Mouse (Mus musculus) heart, postnatal 0 days (tissue): ENCODE data around the gene Tcea3. TPM values are rescaled to one million over a fixed set of nuclear protein-coding genes. Genes with fewer than 3 reads are reported as not detected.
A peak's percentile ranks its signal among the peaks of the same experiment; 100 is the strongest.

Experiments
- ATAC-seq: fragments of 200-750 bp; cut with Nextera tagmentation; 2 replicates; pipeline ENCODE4 v1.8.0; 2017; ENCODE audit warnings: low read depth, moderate number of reproducible peaks, moderate library complexity; ENCODE audit not compliant: insufficient read depth
- DNase-seq: peaks from one replicate; pipeline ENCODE4 v3.0.0-alpha.2; 2016; ENCODE audit warnings: low spot score
- H3K27ac ChIP-seq: fragments of 300-500 bp; sonication (generic); 2 replicates; pipeline ENCODE4 v1.5.1; 2014; ENCODE audit warnings: low read depth, mild to moderate bottlenecking
- H3K27me3 ChIP-seq: fragments of 300-500 bp; sonication (generic); 2 replicates; pipeline ENCODE4 v1.6.1; 2014; ENCODE audit warnings: low read length, mixed read lengths; ENCODE audit not compliant: control insufficient read depth, insufficient read depth
- H3K36me3 ChIP-seq: fragments of 300-500 bp; sonication (generic); replicated peaks from 2 replicates; pipeline ENCODE4 v1.6.1; 2014; ENCODE audit warnings: low read length, mixed read lengths; ENCODE audit not compliant: control insufficient read depth, insufficient read depth
- H3K4me1 ChIP-seq: fragments of 300-500 bp; sonication (generic); 2 replicates; pipeline ENCODE4 v1.6.1; 2014; ENCODE audit warnings: antibody characterized with exemption; ENCODE audit not compliant: control insufficient read depth, insufficient read depth
- H3K4me2 ChIP-seq: fragments of 300-500 bp; sonication (generic); 2 replicates; pipeline ENCODE4 v1.6.1; 2014; ENCODE audit warnings: low read depth, mild to moderate bottlenecking, low read length, moderate library complexity
- H3K4me3 ChIP-seq: fragments of 300-500 bp; sonication (generic); 2 replicates; pipeline ENCODE4 v1.5.1; 2014; ENCODE audit warnings: low read depth, low read length
- H3K9ac ChIP-seq: fragments of 300-500 bp; sonication (generic); replicated peaks from 2 replicates; pipeline ENCODE4 v1.6.1; 2014; ENCODE audit warnings: low read depth, low read length, mixed read lengths
- H3K9me3 ChIP-seq: fragments of 300-500 bp; sonication (generic); replicated peaks from 2 replicates; pipeline ENCODE4 v1.6.1; 2016; ENCODE audit warnings: low read length; ENCODE audit not compliant: control insufficient read depth
- CTCF ChIP-seq: IDR thresholded peaks from 2 replicates; pipeline ENCODE4 v1.5.1; 2016; ENCODE audit warnings: antibody characterized with exemption, control low read depth, low read depth
- EP300 ChIP-seq: IDR thresholded peaks from 2 replicates; pipeline ENCODE4 v1.6.1; 2016; ENCODE audit warnings: antibody characterized with exemption, low read depth
- WGBS: fragments of 180-500 bp; shearing (Covaris S2); extraction: QIAGEN DNeasy Blood & Tissue Kit; methylation state at CpG from one replicate; pipeline ENCODE4 v1.1.7; 2014; 5-methylcytosine and 5-hydroxymethylcytosine counted together
- polyA plus RNA-seq: library from polyadenylated mRNA; unstranded; fragments of >200 nt; fragmentation: Nextera tagmentation; extraction: Ambion mirVana; gene quantifications from 2 replicates; pipeline ENCODE4 v1.2.1, GENCODE M21; 2015
- total RNA-seq: library from RNA; depleted of rRNA; stranded (reverse); fragments of >200 nt; gene quantifications from 2 replicates; pipeline ENCODE4 v1.2.3, GENCODE M21; 2014; ENCODE audit warnings: low replicate concordance

Tcea3 gene
- total and polyA plus RNA-seq, 2 experiments from 2014 or later: 36.6 to 103 TPM

- H3K27me3 ChIP-seq: no peaks in the 10 kb centered on the region
- H3K36me3 ChIP-seq: peaks cover 39% of the 10 kb centered on the region
- H3K4me1 ChIP-seq: peaks cover 22% of the 10 kb centered on the region
- no peak; the same call in 1 of the 2 replicates for TF ChIP-seq EP300
- TF ChIP-seq CTCF: no peak
- peak overlapping the region; percentile 98 for H3K27ac ChIP-seq
- peak overlapping the region; percentile 77 for H3K9ac ChIP-seq
- H3K4me3 ChIP-seq: peak overlapping the region; percentile 71
- peak overlapping the region; percentile 61 for H3K4me2 ChIP-seq
- peak; percentile 97 for DNase-seq
- no peaks in the 10 kb centered on the region for H3K9me3 ChIP-seq
- peak; percentile 82 for ATAC-seq
- 0% methylated on average over 29 of the region's 29 CpGs for WGBS
Measured at GRCm38 (mm10) chr4:136285811-136286371, 38.4 kb downstream of the Tcea3 start.

GRCm38 (mm10) chr4:136289918-136290780, 42.6 kb downstream of the Tcea3 start:
- WGBS: 62% methylated on average over 66 of the region's 66 CpGs
- H3K27me3 ChIP-seq: no peaks in the 10 kb centered on the region
- H3K4me1 ChIP-seq: 0 out of 2 replicates have a peak, but pooled peaks cover 5% of the 10 kb centered on the region
- ATAC-seq: no peak
- no peak overlapping the region for H3K9ac ChIP-seq
- no peak overlapping the region for H3K27ac ChIP-seq
- DNase-seq: no peak
- no peak overlapping the region for H3K4me3 ChIP-seq
- H3K4me2 ChIP-seq: no peak overlapping the region
- H3K9me3 ChIP-seq: no peaks in the 10 kb centered on the region
- H3K36me3 ChIP-seq: peaks cover 77% of the 10 kb centered on the region
- no peak for TF ChIP-seq CTCF
- no peak for TF ChIP-seq EP300

GRCm38 (mm10) chr4:136290781-136291595, 43.5 kb downstream of the Tcea3 start:
- no peak overlapping the region for H3K4me3 ChIP-seq
- H3K36me3 ChIP-seq: peaks cover 77% of the 10 kb centered on the region
- 78% methylated on average over 39 of the region's 39 CpGs for WGBS

GRCm38 (mm10) chr4:136291692-136292091, 44.2 kb downstream of the Tcea3 start:
- Histone ChIP-seq H3K4me3 (no peak overlapping the region), H3K9me3 (no peaks in the 10 kb centered on the region), H3K36me3 (peaks cover 77% of the 10 kb centered on the region), H3K9ac (no peak overlapping the region), H3K4me2 (no peak overlapping the region), H3K27me3 (no peaks in the 10 kb centered on the region), H3K27ac (no peak overlapping the region), H3K4me1 (0 out of 2 replicates have a peak, but pooled peaks cover 1% of the 10 kb centered on the region)
- 73% methylated on average over 6 of the region's 6 CpGs for WGBS
- DNase-seq (no peak), ATAC-seq (no peak)
- TF ChIP-seq CTCF (no peak), EP300 (no peak)

More at GRCm38 (mm10) chr4:136290781-136291595, 43.5 kb downstream of the Tcea3 start:
- DNase-seq (no peak), ATAC-seq (no peak)
- H3K9me3 ChIP-seq: no peaks in the 10 kb centered on the region
- no peak overlapping the region for H3K27ac ChIP-seq
- no peaks in the 10 kb centered on the region for H3K27me3 ChIP-seq
- no peak overlapping the region for H3K9ac ChIP-seq
- TF ChIP-seq CTCF: no peak
- TF ChIP-seq EP300: no peak
- 0 out of 2 replicates have a peak, but pooled peaks cover 5% of the 10 kb centered on the region for H3K4me1 ChIP-seq
- no peak overlapping the region for H3K4me2 ChIP-seq

GRCm38 (mm10) chr4:136295941-136296340, 48.4 kb downstream of the Tcea3 start:
- Histone ChIP-seq H3K9me3 (no peaks in the 10 kb centered on the region), H3K36me3 (peaks cover 37% of the 10 kb centered on the region), H3K4me1 (no peaks in the 10 kb centered on the region), H3K27me3 (no peaks in the 10 kb centered on the region), H3K9ac (no peak overlapping the region), H3K27ac (no peak overlapping the region), H3K4me3 (no peak overlapping the region), H3K4me2 (no peak overlapping the region)
- ATAC-seq (no peak), DNase-seq (no peak)
- WGBS: 60% methylated on average over 7 of the region's 7 CpGs
- TF ChIP-seq EP300: no peak
- TF ChIP-seq CTCF: no peak
